Mouse (Mus musculus) CH12.LX (cell line): ENCODE measurements around the gene Sv2b. TPM values are rescaled to one million over a fixed set of nuclear protein-coding genes. Genes with fewer than 3 reads are reported as not detected.

ENCODE experiments used
- DNase-seq: peaks from one replicate; pipeline ENCODE4 v3.0.0-alpha.2; 2013; ENCODE audit errors: extremely low read depth
- H3K27ac ChIP-seq: 2 replicates; pipeline ENCODE4 v1.5.1; 2012; ENCODE audit warnings: low read depth, mild to moderate bottlenecking, control low read depth, moderate library complexity; ENCODE audit not compliant: insufficient read depth
- H3K27me3 ChIP-seq: replicated peaks from 2 replicates; pipeline ENCODE3; 2012; ENCODE audit warnings: inconsistent platforms
- H3K36me3 ChIP-seq, 2 experiments: replicated peaks in 1 of 2; 2 replicates each; pipeline versions ENCODE3 to v1.6.1; 2012; ENCODE audit warnings: inconsistent platforms in 1 of 2, low read length in 1 of 2, mild to moderate bottlenecking in 1 of 2, mixed read lengths in 1 of 2, moderate library complexity in 1 of 2; ENCODE audit not compliant: control insufficient read depth in 1 of 2, insufficient read depth in 1 of 2
- H3K4me1 ChIP-seq, 2 experiments: 2 replicates each; pipeline ENCODE4 v1.6.1; 2012; ENCODE audit warnings: inconsistent platforms in 1 of 2, moderate library complexity in 1 of 2; ENCODE audit not compliant: insufficient read depth in 2 of 2, control insufficient read depth in 1 of 2
- H3K4me2 ChIP-seq: 2 replicates; pipeline ENCODE4 v1.6.1; 2012; ENCODE audit warnings: low read depth, mild to moderate bottlenecking, control low read depth; ENCODE audit not compliant: poor library complexity, insufficient read depth, severe bottlenecking
- H3K4me3 ChIP-seq, 3 experiments: fragments of 150-350 bp in 1 of 3; sonication (generic) in 1 of 3; replicated peaks in 1 of 3; 2 replicates each; pipeline versions ENCODE3 to v1.5.1; 2011 to 2012; ENCODE audit warnings: low read depth in 2 of 3, low read length in 2 of 3, mild to moderate bottlenecking in 2 of 3, moderate library complexity in 2 of 3, control low read depth in 1 of 3, improper control_type of control experiment in 1 of 3, inconsistent platforms in 1 of 3, mixed read lengths in 1 of 3; ENCODE audit not compliant: poor library complexity in 1 of 3
- H3K79me2 ChIP-seq: replicated peaks from 2 replicates; pipeline ENCODE4 v1.6.1; 2012; ENCODE audit warnings: mild to moderate bottlenecking, moderate library complexity; ENCODE audit not compliant: control insufficient read depth, poor library complexity, insufficient read depth, severe bottlenecking; ENCODE audit errors: extremely low read depth
- H3K9ac ChIP-seq: 2 replicates; pipeline ENCODE4 v1.6.1; 2012; ENCODE audit warnings: low read depth, mild to moderate bottlenecking, control low read depth, moderate library complexity; ENCODE audit not compliant: insufficient read depth
- H3K9me3 ChIP-seq: replicated peaks from 2 replicates; pipeline ENCODE3; 2012; ENCODE audit warnings: low read length, inconsistent platforms, mixed read lengths
- BHLHE40 ChIP-seq: IDR thresholded peaks from 2 replicates; pipeline ENCODE4 v1.6.1; 2011; ENCODE audit warnings: mild to moderate bottlenecking, low read depth, low read length, improper control_type of control experiment
- CHD1 ChIP-seq: IDR thresholded peaks from 2 replicates; pipeline ENCODE4 v1.6.1; 2012; ENCODE audit warnings: low read depth, low read length, improper control_type of control experiment, inconsistent platforms
- ETS1 ChIP-seq: conservative IDR thresholded peaks from 2 replicates; pipeline ENCODE4 v1.6.1; 2012; ENCODE audit warnings: low read depth, mild to moderate bottlenecking, inconsistent platforms, low read length, improper control_type of control experiment, moderate library complexity
- IRF4 ChIP-seq: IDR thresholded peaks from 2 replicates; pipeline ENCODE4 v1.6.1; 2014; ENCODE audit warnings: low read depth, mild to moderate bottlenecking, inconsistent platforms, low read length, improper control_type of control experiment
- MAFK ChIP-seq: IDR thresholded peaks from 2 replicates; pipeline ENCODE4 v1.6.1; 2011; ENCODE audit warnings: low read length, improper control_type of control experiment; ENCODE audit not compliant: insufficient replicate concordance
- MXI1 ChIP-seq: IDR thresholded peaks from 2 replicates; pipeline ENCODE4 v1.6.1; 2011; ENCODE audit warnings: mild to moderate bottlenecking, low read depth, low read length, improper control_type of control experiment
- MYC ChIP-seq: IDR thresholded peaks from 2 replicates; pipeline ENCODE4 v1.6.1; 2011; ENCODE audit warnings: low read depth, mild to moderate bottlenecking, improper control_type of control experiment, low read length
- NELFE ChIP-seq: IDR thresholded peaks from 2 replicates; pipeline ENCODE4 v1.6.1; 2011; ENCODE audit warnings: low read depth, low read length, improper control_type of control experiment
- NRF1 ChIP-seq: IDR thresholded peaks from 2 replicates; pipeline ENCODE4 v1.6.1; 2014; ENCODE audit warnings: low read depth, mild to moderate bottlenecking, inconsistent platforms, low read length, improper control_type of control experiment, moderate library complexity
- POLR2A ChIP-seq: IDR thresholded peaks from 2 replicates; pipeline ENCODE4 v1.6.1; 2011; ENCODE audit warnings: low read depth, mild to moderate bottlenecking, improper control_type of control experiment, low read length
- TCF12 ChIP-seq: IDR thresholded peaks from 2 replicates; pipeline ENCODE4 v1.6.1; 2014; ENCODE audit warnings: low read depth, mild to moderate bottlenecking, inconsistent platforms, low read length, improper control_type of control experiment
- UBTF ChIP-seq: IDR thresholded peaks from 2 replicates; pipeline ENCODE4 v1.6.1; 2012; ENCODE audit warnings: low read depth, mild to moderate bottlenecking, inconsistent platforms, low read length, improper control_type of control experiment, moderate library complexity
- USF1 ChIP-seq: IDR thresholded peaks from 2 replicates; pipeline ENCODE4 v1.6.1; 2014; ENCODE audit warnings: low read depth, mild to moderate bottlenecking, inconsistent platforms, low read length, improper control_type of control experiment
- USF2 ChIP-seq: conservative IDR thresholded peaks from 2 replicates; pipeline ENCODE4 v1.6.1; 2011; ENCODE audit warnings: low read depth, low read length, improper control_type of control experiment
- ZKSCAN1 ChIP-seq: IDR thresholded peaks from 2 replicates; pipeline ENCODE4 v1.6.1; 2012; ENCODE audit warnings: low read depth, inconsistent platforms, low read length, improper control_type of control experiment, borderline replicate concordance
- ZNF384 ChIP-seq: IDR thresholded peaks from 2 replicates; pipeline ENCODE4 v1.6.1; 2012; ENCODE audit warnings: low read depth, low read length, improper control_type of control experiment, inconsistent platforms
- dilution Hi-C: fragments of 300-500 bp; cut with MboI; formaldehyde crosslinking; loops from 2 replicates; pipeline ENCODE4 v1.14.3; 2020; ENCODE audit warnings: low sequenced_read_pairs; ENCODE audit not compliant: extremely low pct_unique_long_range_greater_than_20kb, extremely low pct_ligation_motif_present
- in situ Hi-C: fragments of 300-500 bp; cut with MboI; formaldehyde crosslinking; loops from 3 replicates; pipeline ENCODE4 v1.14.3; 2019; ENCODE audit warnings: low sequenced_read_pairs, low pct_ligation_motif_present, low pct_unique_long_range_greater_than_20kb, mixed read lengths
- polyA plus RNA-seq: library from polyadenylated mRNA; unstranded; fragments of >175 nt; gene quantifications from 2 replicates; pipeline ENCODE4 v1.2.1, GENCODE M21; 2012; ENCODE audit warnings: low read depth; ENCODE audit not compliant: insufficient read length
- total RNA-seq, 2 experiments: library from RNA; depleted of rRNA; stranded (reverse); fragments of 300-350 nt in 1 of 2; fragments of >200 nt in 1 of 2; gene quantifications; 2 replicates each; pipeline ENCODE4 v1.2.3; 2012 to 2014

Gene Sv2b
- total and polyA plus RNA-seq, 3 experiments = 0.04 TPM; not detected in 2

- H3K4me3 ChIP-seq = no peak overlapping the region
- no peak overlapping the region for H3K27ac ChIP-seq
- no peaks in the 10 kb centered on the region for H3K36me3 ChIP-seq
- no peak for DNase-seq
- no peak overlapping the region for H3K9ac ChIP-seq
- dilution Hi-C loops (no loop called here), in situ Hi-C loops (loop anchor here (25.0 kb wide), 2 partner anchors 434 to 609 kb away; no protein-coding TSS in a partner anchor)
- no peak overlapping the region for H3K4me2 ChIP-seq
- H3K4me1 ChIP-seq = no peaks in the 10 kb centered on the region
- TF ChIP-seq MXI1 = no peak
- H3K79me2 ChIP-seq = no peaks in the 10 kb centered on the region
- peaks cover 4% of the 10 kb centered on the region for H3K27me3 ChIP-seq
- H3K9me3 ChIP-seq = no peaks in the 10 kb centered on the region
Observed at GRCm38 (mm10) chr7:75128036-75128435, 181.0 kb downstream of the Sv2b start.

- no peak overlapping the region for H3K4me3 ChIP-seq
- no peak overlapping the region for H3K27ac ChIP-seq
- no peak overlapping the region for H3K9ac ChIP-seq
- H3K4me1 ChIP-seq = peaks cover 0 to 6% of the 10 kb centered on the region in 2 experiments; a peak in 2 of 4 replicates
- no peak for DNase-seq
- no peak overlapping the region for H3K4me2 ChIP-seq
- H3K9me3 ChIP-seq = no peaks in the 10 kb centered on the region
- dilution Hi-C loops = no loop called here
- no peaks in the 10 kb centered on the region for H3K36me3 ChIP-seq
- in situ Hi-C loops = no loop called here
- H3K79me2 ChIP-seq = no peaks in the 10 kb centered on the region
- H3K27me3 ChIP-seq = peaks cover 5% of the 10 kb centered on the region
- no peak for TF ChIP-seq MAFK
- TF ChIP-seq IRF4 = no peak
- TF ChIP-seq BHLHE40 = no peak
- TF ChIP-seq UBTF = no peak
- TF ChIP-seq TCF12 = no peak
- no peak for TF ChIP-seq NRF1
- no peak for TF ChIP-seq CHD1
- no peak for TF ChIP-seq ETS1
- TF ChIP-seq ZKSCAN1 = no peak
- TF ChIP-seq ZNF384 = no peak
- no peak for TF ChIP-seq POLR2A
- TF ChIP-seq MYC = no peak
- no peak for TF ChIP-seq USF1
- no peak for TF ChIP-seq USF2
- TF ChIP-seq NELFE = no peak
Observed at GRCm38 (mm10) chr7:75124067-75124466, 185.0 kb downstream of the Sv2b start.
